Mouse (Mus musculus): ENCODE results near the gene Polr2a.
A peak's percentile ranks its signal among the peaks of the same experiment; 100 is the strongest.

The Polr2a gene

GRCm38 (mm10) chr11:69758478-69758970 is at the start of gene Polr2a:
Polr2a (minus strand) TSS chr11:69758637.
- DNase-seq (ENCODE audit: low read depth, low spot score): peak; percentile 99

GRCm38 (mm10) chr11:69807641-69808040 is 49.2 kb upstream of the Polr2a start:
- no peak for DNase-seq (ENCODE audit: low read depth, low spot score)

GRCm38 (mm10) chr11:69806378-69806777 is 47.9 kb upstream of the Polr2a start:
- no peak for DNase-seq (ENCODE audit: low read depth, low spot score)

GRCm38 (mm10) chr11:69804972-69805909 is 46.8 kb upstream of the Polr2a start, which contains the start of gene Tmem102:
Tmem102 (minus strand) TSS chr11:69805624.
- peak; percentile 87 for DNase-seq (ENCODE audit: low read depth, low spot score)

- DNase-seq (ENCODE audit: low read depth, low spot score): no peak
Measured at GRCm38 (mm10) chr11:69804652-69804940, 46.2 kb upstream of the Polr2a start.

- DNase-seq (ENCODE audit: low read depth, low spot score): peak; percentile 92
Measured at GRCm38 (mm10) chr11:69803786-69804651, 45.6 kb upstream of the Polr2a start.

DNA sequence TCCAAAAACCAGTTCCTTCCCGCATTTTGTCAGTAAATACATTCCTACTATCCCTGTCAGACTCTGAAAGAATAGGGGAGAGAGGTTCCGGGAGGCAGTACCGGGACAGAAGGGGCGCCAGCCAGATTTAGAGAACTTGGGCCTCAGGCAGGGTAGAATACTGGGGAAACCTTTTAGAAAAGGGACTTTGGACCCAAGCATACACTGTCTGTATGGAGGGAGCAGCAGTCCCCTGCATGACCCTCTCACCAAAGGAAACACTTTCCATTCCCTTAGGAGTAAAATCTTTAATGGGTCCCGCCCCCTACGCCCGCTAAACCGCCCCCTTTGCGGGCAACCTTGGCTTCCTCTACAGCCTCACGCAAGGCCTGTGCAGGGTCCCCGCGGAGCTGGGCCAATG is 44.9 kb upstream of the Polr2a start:
- no peak for DNase-seq (ENCODE audit: low read depth, low spot score)

DNA sequence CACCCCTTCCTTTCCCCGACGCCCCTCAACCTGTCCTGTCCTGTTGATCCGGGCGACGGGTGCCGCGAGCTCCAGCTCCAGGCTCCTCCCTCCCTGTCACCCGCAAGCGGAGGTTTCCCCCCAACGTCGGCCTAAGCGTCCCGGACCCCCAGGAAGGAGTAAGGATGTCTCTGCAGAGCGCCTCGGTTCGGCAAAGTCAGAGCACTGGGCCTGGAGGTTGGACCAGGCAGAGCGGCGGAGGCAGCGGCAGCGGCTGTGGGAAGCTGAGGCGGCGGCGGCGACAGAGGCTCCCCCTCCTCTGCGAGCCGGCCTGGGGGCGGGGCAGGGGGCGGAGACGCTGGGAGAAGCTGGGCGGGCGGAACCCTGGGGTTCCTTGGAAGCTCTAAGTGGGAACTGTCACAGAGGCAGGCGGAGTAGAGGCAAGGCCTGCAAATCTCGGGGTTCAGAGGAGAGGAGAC is 44.2 kb upstream of the Polr2a start:
- DNase-seq (ENCODE audit: low read depth, low spot score): peak; percentile 91

DNA sequence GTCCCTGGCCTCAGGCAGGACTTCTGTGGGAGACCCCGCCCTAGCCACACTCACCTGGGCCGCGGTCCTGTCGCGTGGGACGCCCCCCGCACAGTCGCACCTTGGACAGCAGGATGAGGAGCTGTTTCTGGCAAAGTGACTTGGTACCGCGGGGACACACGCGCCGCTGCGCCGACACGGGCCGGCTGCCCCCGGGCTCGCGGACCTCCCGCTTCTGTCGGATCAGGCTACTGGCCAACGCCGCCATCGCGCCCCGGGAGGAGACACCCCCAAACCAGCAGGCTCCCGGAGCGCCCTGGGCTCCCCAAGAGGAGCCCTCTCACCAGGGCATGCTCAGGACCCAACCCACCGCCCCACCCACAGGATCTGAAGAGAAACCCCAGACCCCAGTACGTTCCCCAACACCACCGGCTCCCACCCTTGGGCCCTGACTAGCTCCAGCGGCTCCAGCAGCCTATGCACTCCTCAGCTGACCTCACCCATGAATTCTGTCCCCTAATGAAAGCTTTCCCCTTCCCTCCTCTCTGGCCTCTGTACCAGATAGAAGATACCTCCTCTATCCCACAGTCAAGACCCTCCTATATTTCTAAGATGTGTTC is 43.0 kb upstream of the Polr2a start, which contains the start of gene Fgf11:
Gene Fgf11 (minus strand): TSS at position 479 of the 599 bp plus-strand sequence.
- no peak for DNase-seq (ENCODE audit: low read depth, low spot score)

- peak; percentile 94 for DNase-seq (ENCODE audit: low read depth, low spot score)
Measured at GRCm38 (mm10) chr11:69800392-69801197, 42.2 kb upstream of the Polr2a start.

DNA sequence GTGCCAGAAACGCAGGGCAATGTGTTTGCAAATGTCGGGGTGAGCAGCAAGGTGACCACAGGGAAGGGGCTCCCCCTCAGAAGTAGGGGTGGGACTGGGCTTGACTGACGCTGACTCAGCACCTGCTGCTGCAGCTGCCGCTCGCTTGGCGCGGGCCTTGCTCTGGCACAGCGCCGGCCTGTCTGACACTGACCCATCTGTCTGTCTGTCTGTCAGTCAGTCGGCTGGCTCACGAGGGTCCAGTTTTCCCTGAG is 41.6 kb upstream of the Polr2a start:
- DNase-seq (ENCODE audit: low read depth, low spot score): peak; percentile 97

GRCm38 (mm10) chr11:69799394-69800137 is 41.1 kb upstream of the Polr2a start:
- peak; percentile 98 for DNase-seq (ENCODE audit: low read depth, low spot score)

- no peak for DNase-seq (ENCODE audit: low read depth, low spot score)
Measured at GRCm38 (mm10) chr11:69797924-69798323, 39.5 kb upstream of the Polr2a start.

GRCm38 (mm10) chr11:69795983-69796435 is 37.6 kb upstream of the Polr2a start:
- DNase-seq (ENCODE audit: low read depth, low spot score): peak; percentile 77

GRCm38 (mm10) chr11:69795168-69795982 is 36.9 kb upstream of the Polr2a start, which contains the start of gene Chrnb1:
Chrnb1 (minus strand) TSS chr11:69795943.
- DNase-seq (ENCODE audit: low read depth, low spot score): peak; percentile 98

GRCm38 (mm10) chr11:69793429-69793828 is 35.0 kb upstream of the Polr2a start:
- DNase-seq (ENCODE audit: low read depth, low spot score): no peak

DNA sequence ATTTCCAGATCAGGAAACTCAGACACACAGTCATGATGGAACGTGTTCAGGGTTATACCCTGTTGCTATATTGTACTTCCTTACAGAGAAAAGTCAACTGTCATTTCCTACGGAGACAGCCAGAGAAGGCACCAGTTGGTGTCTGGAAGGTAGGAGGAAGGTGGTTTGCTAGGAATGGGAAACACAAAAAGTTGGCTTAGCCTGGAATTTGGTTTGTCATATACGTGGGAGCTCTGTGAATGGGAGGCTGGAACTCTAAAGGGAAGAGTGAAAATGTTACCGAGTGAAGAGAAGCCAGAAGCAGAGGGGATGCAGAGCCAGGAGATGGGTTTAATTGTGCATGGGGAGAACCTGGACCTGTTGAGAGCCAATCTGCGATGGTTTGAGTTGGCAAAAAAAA is 33.0 kb upstream of the Polr2a start:
- no peak for DNase-seq (ENCODE audit: low read depth, low spot score)

- DNase-seq (ENCODE audit: low read depth, low spot score): no peak
Measured at GRCm38 (mm10) chr11:69789431-69789830, 31.0 kb upstream of the Polr2a start.

DNA sequence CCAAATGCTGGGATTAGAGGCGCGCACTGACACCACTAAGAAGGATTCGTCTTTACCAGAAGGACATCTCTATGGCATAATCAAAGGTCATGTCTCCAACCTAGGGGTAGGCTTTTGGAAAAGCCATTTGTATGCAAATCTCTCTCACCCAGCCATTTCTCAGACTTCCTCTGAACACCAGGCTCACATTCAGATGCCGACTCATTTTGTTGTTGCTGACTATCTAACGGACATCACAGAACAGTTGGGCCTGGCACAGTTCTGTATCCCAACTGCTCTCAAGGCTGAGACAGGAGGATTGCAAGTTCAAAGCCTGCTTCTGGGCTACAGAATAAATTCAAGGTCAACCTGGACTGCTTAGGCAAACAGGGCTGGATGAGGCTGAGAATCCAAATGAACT is 28.9 kb upstream of the Polr2a start:
- DNase-seq (ENCODE audit: low read depth, low spot score): no peak
